Mouse (Mus musculus): ENCODE results near the gene P2rx7.

DNA sequence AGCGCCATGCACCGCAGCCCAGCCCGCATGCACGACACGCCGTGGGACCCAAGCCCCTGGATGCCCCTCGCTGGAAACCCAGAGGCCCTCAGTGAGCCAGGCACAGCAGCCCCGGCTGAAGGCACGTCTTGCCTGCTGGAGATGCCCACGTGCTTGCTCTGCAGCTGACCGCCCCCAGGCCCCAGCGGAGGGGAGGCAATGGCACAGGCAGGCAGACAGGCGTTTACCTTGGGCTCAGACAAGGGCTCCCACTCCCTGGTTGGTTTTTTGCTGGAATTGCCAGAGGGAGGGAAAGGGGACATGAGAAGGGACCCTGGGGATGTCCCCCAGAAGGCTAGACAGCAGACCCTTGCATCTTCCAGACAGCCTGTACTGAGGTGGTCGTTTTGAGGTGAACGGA lies 93.0 kb downstream of the P2rx7 start:
- TF ChIP-seq CTCF (IDR thresholded peaks at IDR 0.05; ENCODE audit: borderline replicate concordance, insufficient read depth, low read length) (no peak), POLR2A (IDR thresholded peaks at IDR 0.05; ENCODE audit: low read depth, low read length) (no peak)
